ENCODE assay signal across 8 mouse cellular contexts in genomic region chr8:121652774-121653323, GRCm38 (mm10). TPM values are rescaled to one million over a fixed set of nuclear protein-coding genes. Genes with fewer than 3 reads are reported as not detected.
DNase-seq lines count a peak whose midpoint lies in the region; ATAC-seq and TF ChIP-seq lines count a peak whose summit lies in the region.

Zcchc14 (minus strand) TSS chr8:121652901.

- peak within 1 kb of the TSS; percentile 93 for H3K9ac ChIP-seq in hindbrain, embryonic 16.5 days (ENCODE audit: low read depth, low read length)

- peak; percentile 99 for DNase-seq in adrenal gland, adult 2 months
- DNase-seq in cerebellum, postnatal 4 days (ENCODE audit: low spot score in 2 of 2), result peak; percentile 91 to 98
- peak; percentile 100 for DNase-seq in gastrocnemius, adult 2 months
- DNase-seq in left cerebral cortex, adult 11 months (ENCODE audit: low spot score), result peak; percentile 97
- peak; percentile 98 for DNase-seq in lung, postnatal 25 days (ENCODE audit: low spot score)
- DNase-seq in right cerebral cortex, adult 18-20 months, result peak; percentile 100
- DNase-seq in urinary bladder, postnatal 36 days (ENCODE audit: low spot score in 2 of 2), result peak; percentile 95 to 97

- intact Hi-C loops in gastrocnemius, adult 2 months (cut with DNase I), result loop anchor here (5.0 kb wide), 1 partner anchor 51 kb away; no protein-coding TSS in a partner anchor

- under 1% methylated on average over 41 of the region's 67 CpGs for WGBS in hindbrain, embryonic 16.5 days

- peak within 1 kb of the TSS; percentile 98 for H3K27ac ChIP-seq in gastrocnemius, adult 2 months
- H3K27ac ChIP-seq in hindbrain, embryonic 16.5 days (ENCODE audit: low read depth, low read length), result peak within 1 kb of the TSS; percentile 98

- no peak for TF ChIP-seq CTCF in gastrocnemius, adult 2 months (IDR thresholded peaks at IDR 0.05)

- no peaks in the 10 kb centered on the region for H3K27me3 ChIP-seq in hindbrain, embryonic 16.5 days (replicated peaks; ENCODE audit: control insufficient read depth, insufficient read depth, low read length)

- H3K4me3 ChIP-seq in gastrocnemius, adult 2 months, result peak within 1 kb of the TSS; percentile 90
- H3K4me3 ChIP-seq in hindbrain, embryonic 16.5 days (ENCODE audit: low read length), result peak within 1 kb of the TSS; percentile 74

- no peaks in the 10 kb centered on the region for H3K9me3 ChIP-seq in hindbrain, embryonic 16.5 days (ENCODE audit: control insufficient read depth, low read length)

- peak within 1 kb of the TSS; percentile 98 for H3K4me2 ChIP-seq in hindbrain, embryonic 16.5 days (ENCODE audit: low read length)

- ATAC-seq in hindbrain, embryonic 16.5 days, result peak; percentile 99

- peaks cover 45% of the 10 kb centered on the region for H3K4me1 ChIP-seq in hindbrain, embryonic 16.5 days (ENCODE audit: control insufficient read depth, insufficient read depth, low read depth, low read length)

- 0 out of 2 replicates have a peak, but pooled peaks cover 2% of the 10 kb centered on the region for H3K36me3 ChIP-seq in hindbrain, embryonic 16.5 days (ENCODE audit: control insufficient read depth, insufficient read depth, low read length)

RNA-seq across cellular contexts. Expression of gene Zcchc14, which starts in this region (rescaled TPM):
- total RNA-seq in adrenal gland, adult 2 months (2021), result 10 to 100 TPM; 32.9 to 44.8 TPM
- polyA plus RNA-seq in adrenal gland, adult 2 months (2012; rRNA removed), result 41.2 and 44.0 TPM in 2 replicates
- 10 to 100 TPM; 18.8 to 22.3 TPM for total RNA-seq in gastrocnemius, adult 2 months (2021)
- polyA plus RNA-seq in hindbrain, embryonic 16.5 days (2015; fragmentation: Nextera tagmentation; extraction: Ambion mirVana), result 19.3 and 20.9 TPM in 2 replicates

Comparison
In these comparisons a context has a peak if more than half of its experiments do, and no peak if none do; other contexts are left out.
1. Peak in every context shown above with its lines: DNase-seq, ATAC-seq, H3K4me3 ChIP-seq and H3K27ac ChIP-seq.